Mouse (Mus musculus): ENCODE data around the gene Lgr4.

DNA sequence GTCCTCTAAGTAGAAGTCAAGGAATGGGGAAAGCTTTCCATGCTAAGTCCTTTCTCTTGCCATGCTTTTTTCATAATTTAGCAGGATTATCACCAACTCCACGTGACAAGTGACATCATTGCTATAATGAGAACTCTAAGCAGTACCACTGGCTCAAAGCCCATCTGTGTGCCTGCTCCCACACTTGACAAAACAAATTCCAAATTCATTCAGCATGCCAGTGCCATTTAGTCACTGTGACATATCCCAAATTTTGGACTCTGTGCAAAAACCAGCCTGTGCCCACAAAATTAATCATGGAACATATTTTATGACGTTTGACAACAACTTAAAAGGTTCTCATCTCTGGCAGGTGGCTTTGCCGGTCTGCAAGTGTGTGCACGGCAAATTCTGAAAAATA, 33.3 kb upstream of the Lgr4 start:
- no peak for TF ChIP-seq HCFC1 (IDR thresholded peaks at IDR 0.05; ENCODE audit: borderline replicate concordance, insufficient read depth, low read length)
- TF ChIP-seq ZC3H11A (IDR thresholded peaks at IDR 0.05; ENCODE audit: borderline replicate concordance, low read depth, low read length), result no peak
- no peak for TF ChIP-seq ZNF384 (IDR thresholded peaks at IDR 0.05; ENCODE audit: low read depth, low read length)
